Mouse (Mus musculus) E14TG2a.4 (cell line): Measurements from ENCODE around the gene Egfl8.

Experiments
- H3K27me3 ChIP-seq: 2 replicates; pipeline ENCODE4 v1.6.1; 2014; ENCODE audit warnings: low read length, control low read depth; ENCODE audit not compliant: insufficient read depth
- H3K36me3 ChIP-seq: 2 replicates; pipeline ENCODE4 v1.6.1; 2014; ENCODE audit warnings: low read length, control low read depth; ENCODE audit not compliant: insufficient read depth
- H3K4me1 ChIP-seq: replicated peaks from 2 replicates; pipeline ENCODE4 v1.6.1; 2014; ENCODE audit warnings: low read depth, low read length, control low read depth
- H3K4me3 ChIP-seq: replicated peaks from 2 replicates; pipeline ENCODE4 v1.5.1; 2014; ENCODE audit warnings: mild to moderate bottlenecking, low read length
- H3K9me3 ChIP-seq: 2 replicates; pipeline ENCODE4 v1.6.1; 2014; ENCODE audit warnings: low read length, control low read depth
- CTCF ChIP-seq: conservative IDR thresholded peaks from 2 replicates; pipeline ENCODE4 v1.5.1; 2014; ENCODE audit warnings: low read length
- NANOG ChIP-seq: IDR thresholded peaks from 2 replicates; pipeline ENCODE4 v1.6.1; 2014; ENCODE audit warnings: borderline replicate concordance, low read length, mixed read lengths
- POU5F1 ChIP-seq: IDR thresholded peaks from 2 replicates; pipeline ENCODE4 v1.6.1; 2014; ENCODE audit warnings: low read length, borderline replicate concordance

The Egfl8 gene

DNA sequence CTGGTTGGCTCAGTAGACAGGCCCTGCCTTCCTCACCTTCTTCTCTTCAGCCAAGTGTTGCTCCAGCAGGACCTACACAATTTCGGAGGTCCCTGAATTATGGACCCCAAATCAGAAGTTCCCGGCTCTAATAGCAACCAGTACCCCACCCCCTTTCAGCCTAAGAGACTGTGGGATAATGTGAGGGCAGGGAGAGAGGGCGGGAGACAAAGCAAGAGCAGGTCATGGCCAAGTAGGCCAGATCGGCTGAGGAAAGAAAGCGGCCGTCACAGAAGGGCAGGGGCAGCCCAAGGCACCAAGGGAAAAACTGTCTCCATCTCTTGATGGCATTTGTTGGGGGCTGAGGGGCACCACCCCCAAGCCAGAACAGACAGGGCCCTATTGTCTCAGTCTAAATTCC, at the start of gene Egfl8:
TSS of gene Egfl8 (minus strand) at position 101 of the 400 bp plus-strand sequence.
- H3K4me1 ChIP-seq, result peaks cover 55% of the 10 kb centered on the region
- H3K4me3 ChIP-seq, result no peak within 1 kb of the TSS
- TF ChIP-seq CTCF (no peak), POU5F1 (no peak), NANOG (no peak)
- H3K36me3 ChIP-seq, result peaks cover 67% of the 10 kb centered on the region
- no peaks in the 10 kb centered on the region for H3K9me3 ChIP-seq
- no peaks in the 10 kb centered on the region for H3K27me3 ChIP-seq

GRCm38 (mm10) chr17:34664472-34664871, 48.7 kb upstream of the Egfl8 start:
- TF ChIP-seq CTCF (no peak), POU5F1 (no peak), NANOG (no peak)
- H3K4me1 ChIP-seq, result peaks cover 27% of the 10 kb centered on the region
- no peaks in the 10 kb centered on the region for H3K9me3 ChIP-seq
- no peak overlapping the region for H3K4me3 ChIP-seq
- H3K36me3 ChIP-seq, result no peaks in the 10 kb centered on the region
- peaks cover 58% of the 10 kb centered on the region for H3K27me3 ChIP-seq

GRCm38 (mm10) chr17:34663558-34663957, 47.8 kb upstream of the Egfl8 start:
- Histone ChIP-seq H3K9me3 (no peaks in the 10 kb centered on the region), H3K36me3 (no peaks in the 10 kb centered on the region), H3K4me1 (peaks cover 27% of the 10 kb centered on the region), H3K4me3 (no peak overlapping the region), H3K27me3 (peaks cover 58% of the 10 kb centered on the region)
- TF ChIP-seq CTCF (no peak), NANOG (no peak), POU5F1 (no peak)

GRCm38 (mm10) chr17:34662978-34663377, 47.2 kb upstream of the Egfl8 start:
- H3K27me3 ChIP-seq, result peaks cover 57% of the 10 kb centered on the region
- H3K4me3 ChIP-seq, result no peak overlapping the region
- H3K4me1 ChIP-seq, result peaks cover 27% of the 10 kb centered on the region
- no peak for TF ChIP-seq POU5F1
- TF ChIP-seq CTCF, result no peak
- TF ChIP-seq NANOG, result no peak
- H3K9me3 ChIP-seq, result no peaks in the 10 kb centered on the region
- H3K36me3 ChIP-seq, result no peaks in the 10 kb centered on the region

GRCm38 (mm10) chr17:34662468-34662867, 46.7 kb upstream of the Egfl8 start:
- H3K36me3 ChIP-seq, result no peaks in the 10 kb centered on the region
- TF ChIP-seq CTCF, result no peak
- TF ChIP-seq NANOG, result no peak
- TF ChIP-seq POU5F1, result no peak
- H3K4me1 ChIP-seq, result peaks cover 27% of the 10 kb centered on the region
- no peak overlapping the region for H3K4me3 ChIP-seq
- H3K9me3 ChIP-seq, result no peaks in the 10 kb centered on the region
- H3K27me3 ChIP-seq, result peaks cover 53% of the 10 kb centered on the region

- TF ChIP-seq CTCF (no peak), NANOG (no peak), POU5F1 (no peak)
- Histone ChIP-seq H3K4me3 (peak overlapping the region; percentile 41), H3K27me3 (peaks cover 53% of the 10 kb centered on the region), H3K9me3 (no peaks in the 10 kb centered on the region), H3K4me1 (peaks cover 39% of the 10 kb centered on the region), H3K36me3 (no peaks in the 10 kb centered on the region)
Measured at GRCm38 (mm10) chr17:34661121-34661591, 45.4 kb upstream of the Egfl8 start.

DNA sequence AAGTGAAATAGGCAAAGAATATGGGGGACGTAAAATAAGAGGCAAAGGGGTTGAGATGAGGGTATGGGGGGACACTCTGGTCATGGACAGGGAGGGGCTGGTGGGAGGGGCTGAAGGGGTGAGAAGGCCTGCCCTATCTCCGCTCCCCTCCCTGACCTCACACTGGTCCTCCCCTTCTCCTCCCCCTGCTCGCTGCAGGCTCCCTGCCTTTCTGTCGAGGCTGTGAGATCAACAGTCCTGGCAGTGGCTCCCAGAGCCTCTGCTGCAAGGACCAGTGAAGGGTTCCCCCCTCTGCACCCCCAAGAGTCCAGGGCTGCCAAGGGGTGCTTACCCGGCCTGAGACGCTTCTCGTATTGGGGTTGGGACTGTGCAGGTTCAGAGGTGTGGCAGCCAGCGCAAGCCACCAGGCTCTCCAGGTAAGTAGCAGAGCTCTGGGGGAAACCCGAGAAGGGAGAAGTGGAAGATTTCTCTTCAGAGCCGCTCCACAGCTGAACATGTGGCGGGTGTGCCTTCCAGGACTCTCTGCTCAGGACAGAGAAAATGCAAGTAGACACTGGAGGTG, 44.6 kb upstream of the Egfl8 start:
- peak overlapping the region; percentile 41 for H3K4me3 ChIP-seq
- peaks cover 8% of the 10 kb centered on the region for H3K36me3 ChIP-seq
- peaks cover 47% of the 10 kb centered on the region for H3K4me1 ChIP-seq
- H3K27me3 ChIP-seq, result peaks cover 53% of the 10 kb centered on the region
- TF ChIP-seq CTCF (no peak), POU5F1 (no peak), NANOG (no peak)
- H3K9me3 ChIP-seq, result no peaks in the 10 kb centered on the region

DNA sequence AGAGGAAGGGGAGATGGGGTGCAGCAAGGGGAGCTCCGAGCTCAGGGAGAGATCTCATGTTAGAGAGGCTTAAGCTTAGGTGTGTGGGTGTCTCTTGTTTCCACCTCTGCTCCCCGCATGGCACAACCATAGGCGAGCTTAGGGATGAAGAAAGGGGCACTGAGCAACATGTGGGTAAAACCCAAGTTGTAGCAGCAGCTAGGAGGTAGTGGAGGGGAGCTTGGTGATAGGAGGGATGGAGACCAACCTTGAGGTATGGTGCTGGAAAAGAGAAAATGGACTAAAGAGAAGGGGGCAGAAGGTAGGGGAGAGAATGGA, 44.1 kb upstream of the Egfl8 start:
- Histone ChIP-seq H3K9me3 (no peaks in the 10 kb centered on the region), H3K4me1 (peaks cover 52% of the 10 kb centered on the region), H3K36me3 (peaks cover 13% of the 10 kb centered on the region), H3K27me3 (peaks cover 49% of the 10 kb centered on the region), H3K4me3 (no peak overlapping the region)
- TF ChIP-seq POU5F1, result no peak
- no peak for TF ChIP-seq CTCF
- TF ChIP-seq NANOG, result no peak
